Mouse (Mus musculus) hindbrain, embryonic 10.5 days (tissue): ENCODE measurements at regions not wholly inside any gene's neighbourhood (a gene's known extent, or its start where the extent isn't known, plus 50 kb on each side); places are given as distances from the start of the nearest gene placed in this dataset.

Source experiments
- DNase-seq: peaks from one replicate; pipeline ENCODE4 v3.0.0-alpha.2; 2017; ENCODE audit warnings: low spot score
- H3K27ac ChIP-seq: fragments of 300-500 bp; sonication (generic); 2 replicates; pipeline ENCODE4 v1.5.1; 2016; ENCODE audit warnings: mild to moderate bottlenecking, moderate library complexity
- H3K27me3 ChIP-seq: fragments of 300-500 bp; sonication (generic); 2 replicates; pipeline ENCODE4 v1.6.1; 2016; ENCODE audit warnings: mild to moderate bottlenecking; ENCODE audit not compliant: poor library complexity, insufficient read depth, severe bottlenecking
- H3K36me3 ChIP-seq: fragments of 300-500 bp; sonication (generic); 2 replicates; pipeline ENCODE4 v1.6.1; 2016; ENCODE audit warnings: mild to moderate bottlenecking, moderate library complexity
- H3K4me1 ChIP-seq: fragments of 300-500 bp; sonication (generic); replicated peaks from 2 replicates; pipeline ENCODE4 v1.6.1; 2016; ENCODE audit warnings: mild to moderate bottlenecking
- H3K4me3 ChIP-seq: fragments of 300-500 bp; sonication (generic); 2 replicates; pipeline ENCODE4 v1.5.1; 2016; ENCODE audit warnings: mild to moderate bottlenecking, moderate library complexity
- H3K9me3 ChIP-seq: fragments of 300-500 bp; sonication (generic); 2 replicates; pipeline ENCODE4 v1.6.1; 2016; ENCODE audit warnings: mild to moderate bottlenecking, moderate library complexity
- WGBS: fragments of 180-500 bp; shearing (Covaris S2); methylation state at CpG from one replicate; pipeline ENCODE4 v1.1.7; 2016; 5-methylcytosine and 5-hydroxymethylcytosine counted together

DNA sequence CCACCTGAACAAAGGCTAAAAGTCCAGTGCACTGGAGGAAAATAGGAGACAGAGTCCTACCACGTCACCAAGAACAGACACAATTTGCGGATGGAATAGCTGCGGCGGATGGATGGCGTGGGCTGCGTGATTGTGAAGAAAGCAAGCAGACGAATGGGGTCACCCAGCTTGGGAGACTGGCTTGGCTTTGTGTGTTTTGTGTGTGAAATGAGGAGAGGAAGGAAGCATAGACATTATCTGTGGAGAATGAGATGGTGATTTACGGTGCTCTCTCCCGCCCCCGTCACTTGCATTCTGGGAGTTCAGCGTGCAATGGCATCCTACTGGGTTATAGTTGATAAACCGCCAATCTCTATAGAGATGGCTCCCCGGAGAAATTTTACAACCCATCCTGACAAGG, 252.1 kb upstream of the Gm10131 start:
- WGBS = 69% methylated on average over 13 of the region's 13 CpGs
- Histone ChIP-seq H3K4me1 (peaks cover 10% of the 10 kb centered on the region; the same call in 1 of the 2 replicates), H3K36me3 (no peaks in the 10 kb centered on the region), H3K27ac (peak overlapping the region; percentile 82), H3K27me3 (no peaks in the 10 kb centered on the region), H3K4me3 (0 out of 2 replicates have a peak overlapping the region, but pooled peaks have one; percentile 3), H3K9me3 (0 out of 2 replicates have a peak, but pooled peaks cover 4% of the 10 kb centered on the region)
- DNase-seq = peak; percentile 30

DNA sequence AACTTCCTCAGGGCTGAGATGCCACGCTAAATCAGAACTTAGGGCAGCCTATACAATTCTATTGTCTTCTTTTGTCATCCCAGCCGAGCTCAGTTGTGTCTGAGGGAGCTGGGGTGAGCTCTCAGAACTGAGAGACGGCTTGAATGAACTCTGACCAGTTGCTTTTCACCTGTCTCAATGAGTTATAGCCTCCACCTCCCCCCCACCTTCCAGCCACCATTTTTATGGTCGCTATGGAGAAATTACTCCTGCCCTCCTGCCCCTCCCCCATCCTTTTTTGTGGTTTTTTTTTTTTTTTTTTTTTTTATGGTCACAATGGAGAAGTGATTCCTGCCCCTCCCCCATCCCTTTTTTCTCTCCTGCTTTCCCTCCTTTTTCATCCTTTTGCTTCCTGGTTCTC, 251.6 kb upstream of the Gm10131 start:
- 0 out of 2 replicates have a peak, but pooled peaks cover 4% of the 10 kb centered on the region for H3K9me3 ChIP-seq
- no peak overlapping the region for H3K4me3 ChIP-seq
- WGBS = 35% methylated on average over 4 of the region's 4 CpGs
- H3K4me1 ChIP-seq = peaks cover 10% of the 10 kb centered on the region; the same call in 1 of the 2 replicates
- H3K27ac ChIP-seq = peak overlapping the region; percentile 82
- no peaks in the 10 kb centered on the region for H3K36me3 ChIP-seq
- H3K27me3 ChIP-seq = no peaks in the 10 kb centered on the region
- peak; percentile 48 for DNase-seq

DNA sequence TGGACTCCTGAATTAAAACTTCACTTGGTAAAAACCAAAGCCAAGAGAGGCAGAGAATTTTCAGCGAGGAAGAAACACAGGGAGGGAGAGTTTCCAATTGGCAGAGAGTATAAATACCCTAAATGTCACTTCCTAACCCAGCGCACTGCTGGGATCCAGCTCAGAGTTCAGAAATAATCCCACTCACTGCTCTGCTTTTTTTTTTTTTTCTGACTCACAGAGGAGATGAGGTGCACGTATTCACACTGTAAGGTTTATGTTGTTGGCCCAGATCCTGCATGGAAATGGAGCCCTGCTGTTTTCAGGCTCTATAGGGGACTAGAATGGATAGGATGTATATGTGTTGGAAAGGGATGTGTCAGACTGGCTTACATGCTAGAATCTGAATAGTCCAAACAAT, 249.8 kb upstream of the Gm10131 start:
- DNase-seq = no peak
- WGBS = 84% methylated on average over 3 of the region's 3 CpGs
- Histone ChIP-seq H3K27me3 (no peaks in the 10 kb centered on the region), H3K27ac (no peak overlapping the region), H3K36me3 (no peaks in the 10 kb centered on the region), H3K4me1 (peaks cover 10% of the 10 kb centered on the region; the same call in 1 of the 2 replicates), H3K4me3 (no peak overlapping the region), H3K9me3 (0 out of 2 replicates have a peak, but pooled peaks cover 4% of the 10 kb centered on the region)

GRCm38 (mm10) chr8:34359776-34360175, 248.2 kb upstream of the Gm10131 start:
- DNase-seq = no peak
- H3K36me3 ChIP-seq = no peaks in the 10 kb centered on the region
- H3K4me1 ChIP-seq = peaks cover 10% of the 10 kb centered on the region; the same call in 1 of the 2 replicates
- 0 out of 2 replicates have a peak, but pooled peaks cover 4% of the 10 kb centered on the region for H3K9me3 ChIP-seq
- no peak overlapping the region for H3K27ac ChIP-seq
- H3K27me3 ChIP-seq = no peaks in the 10 kb centered on the region
- WGBS = 67% methylated on average over 2 of the region's 2 CpGs
- H3K4me3 ChIP-seq = no peak overlapping the region

DNA sequence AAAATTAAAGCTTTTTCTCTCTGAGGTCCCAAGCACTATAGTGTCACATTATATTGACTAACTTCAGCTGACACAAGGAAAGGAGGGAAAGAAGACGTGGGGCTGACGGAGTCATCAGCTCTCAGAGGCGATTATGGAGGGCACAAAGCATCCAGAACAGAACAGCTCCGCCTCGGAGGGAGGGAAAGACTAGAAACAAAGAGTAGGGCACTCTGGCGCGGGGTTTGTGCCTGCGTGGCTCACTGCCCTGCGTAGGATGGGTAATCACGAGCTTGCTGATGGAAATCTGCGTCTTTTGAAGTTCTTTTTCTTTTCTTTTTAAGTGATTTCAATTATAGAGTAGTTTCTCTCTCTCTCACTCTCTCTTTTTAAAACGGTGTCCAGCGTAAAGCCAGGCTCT, 243.5 kb upstream of the Gm10131 start:
- Histone ChIP-seq H3K4me1 (peaks cover 7% of the 10 kb centered on the region; the same call in 1 of the 2 replicates), H3K27me3 (0 out of 2 replicates have a peak, but pooled peaks cover 4% of the 10 kb centered on the region), H3K36me3 (no peaks in the 10 kb centered on the region), H3K27ac (no peak overlapping the region), H3K9me3 (no peaks in the 10 kb centered on the region), H3K4me3 (no peak overlapping the region)
- no peak for DNase-seq
- WGBS = 56% methylated on average over 13 of the region's 13 CpGs

DNA sequence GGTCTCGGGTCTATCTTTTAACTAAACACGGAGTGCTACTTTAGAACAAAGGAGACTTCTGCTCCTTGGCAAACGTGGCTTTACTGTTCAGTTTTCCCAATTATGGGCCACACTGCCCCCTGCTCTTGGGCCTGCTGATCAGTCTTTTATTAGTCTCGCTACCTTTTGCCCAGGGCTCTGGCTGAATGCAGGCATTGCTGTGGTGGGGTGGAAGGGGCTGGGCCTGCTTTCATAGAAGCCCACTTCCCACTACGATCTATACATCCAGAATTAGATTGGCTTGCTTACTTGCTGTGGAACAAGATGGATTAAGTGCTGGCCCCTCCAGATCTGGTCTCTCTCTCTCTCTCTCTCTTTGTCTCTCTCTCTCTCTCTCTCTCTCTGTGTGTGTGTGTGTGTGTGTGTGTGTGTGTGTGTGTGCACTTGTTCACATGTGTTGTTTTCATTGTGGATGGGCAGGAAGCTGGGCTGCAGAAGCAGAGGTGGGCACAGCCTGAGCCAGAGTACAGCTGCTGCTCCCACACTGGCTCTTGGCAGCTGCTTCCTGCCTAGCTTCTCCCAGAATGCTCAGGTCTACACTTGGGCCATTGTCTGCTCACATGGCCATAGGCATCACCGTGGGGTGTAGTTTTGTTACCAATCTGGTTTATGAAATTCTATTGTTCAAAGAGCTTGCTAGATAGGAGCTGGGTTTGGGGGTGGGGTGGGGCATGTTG, 241.8 kb upstream of the Gm10131 start:
- peak overlapping the region; percentile 45 for H3K27ac ChIP-seq
- WGBS = 72% methylated on average over 6 of the region's 6 CpGs

GRCm38 (mm10) chr8:34334851-34335250, 223.3 kb upstream of the Gm10131 start:
- peaks cover 7% of the 10 kb centered on the region for H3K4me1 ChIP-seq
- 93% methylated on average over 4 of the region's 4 CpGs for WGBS
- DNase-seq = no peak
- no peak overlapping the region for H3K27ac ChIP-seq
- no peaks in the 10 kb centered on the region for H3K36me3 ChIP-seq
- no peak overlapping the region for H3K4me3 ChIP-seq
- no peaks in the 10 kb centered on the region for H3K9me3 ChIP-seq
- H3K27me3 ChIP-seq = no peaks in the 10 kb centered on the region

More for the DNA sequence above, 241.8 kb upstream of the Gm10131 start:
- DNase-seq = no peak
- Histone ChIP-seq H3K4me1 (peaks cover 7% of the 10 kb centered on the region; the same call in 1 of the 2 replicates), H3K36me3 (no peaks in the 10 kb centered on the region), H3K27me3 (0 out of 2 replicates have a peak, but pooled peaks cover 4% of the 10 kb centered on the region), H3K9me3 (no peaks in the 10 kb centered on the region), H3K4me3 (no peak overlapping the region)

DNA sequence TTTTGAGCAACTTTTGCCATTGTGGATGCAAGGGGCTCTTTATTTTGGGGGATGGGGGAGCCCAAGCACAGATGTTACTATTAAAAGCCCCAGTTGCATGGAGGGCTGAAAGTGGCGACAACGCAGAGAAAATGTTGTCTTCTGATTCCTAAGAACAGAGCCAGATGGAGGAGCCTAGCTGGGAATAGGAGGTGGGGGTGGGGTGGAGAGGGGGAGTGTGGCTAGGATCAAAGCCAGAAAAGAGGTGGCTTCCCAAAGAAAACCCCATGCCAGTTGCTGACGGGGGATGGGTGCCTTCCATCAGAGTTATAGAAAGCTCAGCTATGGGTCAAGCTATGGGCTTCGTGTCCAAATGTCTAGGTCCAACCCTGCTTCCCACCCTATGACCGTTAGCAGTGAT, 220.1 kb upstream of the Gm10131 start:
- 60% methylated on average over 5 of the region's 5 CpGs for WGBS

GRCm38 (mm10) chr8:34326614-34326965, 215.1 kb upstream of the Gm10131 start:
- no peaks in the 10 kb centered on the region for H3K9me3 ChIP-seq
- H3K27me3 ChIP-seq = peaks cover 10% of the 10 kb centered on the region; the same call in 1 of the 2 replicates
- no peak for DNase-seq
- 5% methylated on average over 15 of the region's 15 CpGs for WGBS
- peaks cover 42% of the 10 kb centered on the region for H3K4me1 ChIP-seq
- H3K4me3 ChIP-seq = peak overlapping the region; percentile 51
- no peaks in the 10 kb centered on the region for H3K36me3 ChIP-seq
- H3K27ac ChIP-seq = peak overlapping the region; percentile 89

More for the DNA sequence above, 220.1 kb upstream of the Gm10131 start:
- Histone ChIP-seq H3K36me3 (no peaks in the 10 kb centered on the region), H3K27ac (no peak overlapping the region), H3K27me3 (peaks cover 6% of the 10 kb centered on the region; the same call in 1 of the 2 replicates), H3K4me3 (no peak overlapping the region), H3K9me3 (no peaks in the 10 kb centered on the region), H3K4me1 (peaks cover 15% of the 10 kb centered on the region)
- DNase-seq = no peak

- peaks cover 38% of the 10 kb centered on the region for H3K4me1 ChIP-seq
- H3K4me3 ChIP-seq = peak overlapping the region; percentile 51
- WGBS = 1% methylated on average over 14 of the region's 17 CpGs
- H3K27me3 ChIP-seq = peaks cover 10% of the 10 kb centered on the region; the same call in 1 of the 2 replicates
- no peaks in the 10 kb centered on the region for H3K9me3 ChIP-seq
- H3K27ac ChIP-seq = peak overlapping the region; percentile 89
- H3K36me3 ChIP-seq = no peaks in the 10 kb centered on the region
- peak; percentile 75 for DNase-seq
These were observed 214.5 kb upstream of the Gm10131 start for GRCm38 (mm10) chr8:34325841-34326613.

GRCm38 (mm10) chr8:34320158-34320587, 208.6 kb upstream of the Gm10131 start:
- H3K27ac ChIP-seq = 0 out of 2 replicates have a peak overlapping the region, but pooled peaks have one; percentile 35
- no peaks in the 10 kb centered on the region for H3K36me3 ChIP-seq
- no peak overlapping the region for H3K4me3 ChIP-seq
- H3K9me3 ChIP-seq = no peaks in the 10 kb centered on the region
- peak; percentile 52 for DNase-seq
- 35% methylated on average over 6 of the region's 6 CpGs for WGBS
- H3K4me1 ChIP-seq = peaks cover 35% of the 10 kb centered on the region
- H3K27me3 ChIP-seq = peaks cover 4% of the 10 kb centered on the region; the same call in 1 of the 2 replicates

DNA sequence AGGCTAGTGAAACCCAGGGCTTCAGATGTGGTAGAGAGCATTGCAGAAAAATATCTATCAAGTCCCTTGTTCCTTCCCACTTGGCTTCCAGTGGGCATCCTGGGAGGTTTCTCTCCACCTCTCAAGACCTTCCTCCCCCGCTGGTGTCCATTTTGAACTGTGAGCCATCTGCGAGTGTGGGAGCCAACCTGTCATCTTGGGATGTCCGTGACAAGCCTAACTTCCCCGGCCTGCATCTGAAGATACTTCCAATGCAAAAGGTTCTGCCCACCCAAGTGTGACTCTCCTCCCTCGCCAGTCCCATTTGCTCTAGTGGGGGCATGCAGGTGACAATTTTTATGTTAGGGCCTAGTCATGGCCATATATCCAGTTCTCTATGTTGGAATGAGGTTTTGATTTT, 208.2 kb upstream of the Gm10131 start:
- Histone ChIP-seq H3K4me1 (peaks cover 31% of the 10 kb centered on the region), H3K36me3 (no peaks in the 10 kb centered on the region), H3K4me3 (no peak overlapping the region), H3K27me3 (peaks cover 4% of the 10 kb centered on the region; the same call in 1 of the 2 replicates), H3K9me3 (no peaks in the 10 kb centered on the region), H3K27ac (0 out of 2 replicates have a peak overlapping the region, but pooled peaks have one; percentile 35)
- peak; percentile 11 for DNase-seq
- WGBS = 71% methylated on average over 5 of the region's 5 CpGs
